Mouse (Mus musculus) B cell, adult 2 months (primary cell): ENCODE data around the gene Gm49630.
"Not testable (repeated sequence)": the region's sequence is repeated elsewhere in the genome, so short reads cannot be mapped to it uniquely, and the experiment has no call there.

Experiments
- DNase-seq, 2 experiments: peaks; one replicate each; pipeline ENCODE4 v3.0.0; 2022

The Gm49630 gene

GRCm38 (mm10) chr17:7371879-7372278 lies at the start of gene Gm49630:
Gm49630 (minus strand) TSS chr17:7371979.
- DNase-seq = not testable (repeated sequence)

GRCm38 (mm10) chr17:7420191-7420973 lies 48.6 kb upstream of the Gm49630 start:
- DNase-seq = not testable (repeated sequence)

GRCm38 (mm10) chr17:7414601-7415310 lies 43.0 kb upstream of the Gm49630 start:
- DNase-seq = peak; percentile 13 to 18

- not testable (repeated sequence) for DNase-seq
Observed at GRCm38 (mm10) chr17:7413336-7413735, 41.6 kb upstream of the Gm49630 start.

GRCm38 (mm10) chr17:7399770-7400169 lies 28.0 kb upstream of the Gm49630 start:
- not testable (repeated sequence) for DNase-seq

- DNase-seq = not testable (repeated sequence)
Observed at GRCm38 (mm10) chr17:7398198-7398847, 26.5 kb upstream of the Gm49630 start.

- DNase-seq = not testable (repeated sequence)
Observed at GRCm38 (mm10) chr17:7397079-7397478, 25.3 kb upstream of the Gm49630 start.

- not testable (repeated sequence) for DNase-seq
Observed at GRCm38 (mm10) chr17:7396288-7396687, 24.5 kb upstream of the Gm49630 start.

GRCm38 (mm10) chr17:7395671-7396070 lies 23.9 kb upstream of the Gm49630 start:
- not testable (repeated sequence) for DNase-seq

GRCm38 (mm10) chr17:7395116-7395515 lies 23.3 kb upstream of the Gm49630 start:
- not testable (repeated sequence) for DNase-seq

- DNase-seq = not testable (repeated sequence)
Observed at GRCm38 (mm10) chr17:7389898-7390297, 18.1 kb upstream of the Gm49630 start.

GRCm38 (mm10) chr17:7388958-7389356 lies 17.2 kb upstream of the Gm49630 start:
- DNase-seq = not testable (repeated sequence)

GRCm38 (mm10) chr17:7388341-7388957 lies 16.7 kb upstream of the Gm49630 start:
- not testable (repeated sequence) for DNase-seq

- DNase-seq = not testable (repeated sequence)
Observed at GRCm38 (mm10) chr17:7386016-7386415, 14.2 kb upstream of the Gm49630 start.

GRCm38 (mm10) chr17:7385364-7385763 lies 13.6 kb upstream of the Gm49630 start, which contains the start of gene Unc93a2:
Unc93a2 (minus strand) TSS chr17:7385464.
- DNase-seq = not testable (repeated sequence)

GRCm38 (mm10) chr17:7383167-7384143 lies 11.7 kb upstream of the Gm49630 start:
- not testable (repeated sequence) for DNase-seq

- DNase-seq = not testable (repeated sequence)
Observed at GRCm38 (mm10) chr17:7382711-7383110, 10.9 kb upstream of the Gm49630 start.

- DNase-seq = not testable (repeated sequence)
Observed at GRCm38 (mm10) chr17:7377907-7378306, 6.1 kb upstream of the Gm49630 start.

GRCm38 (mm10) chr17:7376951-7377700 lies 5.3 kb upstream of the Gm49630 start:
- DNase-seq = not testable (repeated sequence)

GRCm38 (mm10) chr17:7369401-7369800 lies 2.4 kb downstream of the Gm49630 start:
- DNase-seq = not testable (repeated sequence)
